Mouse (Mus musculus) megakaryocyte, adult 5-6 weeks (primary cell): ENCODE measurements around the gene Prkca. TPM values are rescaled to one million over a fixed set of nuclear protein-coding genes. Genes with fewer than 3 reads are reported as not detected.

ENCODE experiments used
- ATAC-seq: 2 replicates; pipeline ENCODE4 v1.8.0; 2016; ENCODE audit warnings: mild to moderate bottlenecking, inconsistent platforms; ENCODE audit not compliant: poor library complexity, severe bottlenecking
- total RNA-seq, 2 experiments: library from RNA; stranded (forward) in 1 of 2; stranded (reverse) in 1 of 2; fragments of 153-499, 151-499 nt in 1 of 2; fragments of 221-1000, 200-1000 nt in 1 of 2; gene quantifications; 2 replicates each; pipeline versions ENCODE4 v1.2.3 to v1.2.4; 2015 to 2017

Gene Prkca
- total RNA-seq, 2 experiments from 2014 or later, result 4.3 to 6.4 TPM

- peak; percentile 49; the same call in 1 of the 2 replicates for ATAC-seq
These were observed 312.6 kb downstream of the Prkca start for GRCm38 (mm10) chr11:108030956-108031604.

- no peak for ATAC-seq
These were observed 314.4 kb downstream of the Prkca start for GRCm38 (mm10) chr11:108029321-108029720.

- ATAC-seq, result no peak
These were observed 315.3 kb downstream of the Prkca start for GRCm38 (mm10) chr11:108028398-108028797.

- ATAC-seq, result no peak
These were observed 317.9 kb downstream of the Prkca start for GRCm38 (mm10) chr11:108025726-108026425.

- ATAC-seq, result no peak
These were observed 320.5 kb downstream of the Prkca start for GRCm38 (mm10) chr11:108023188-108023587.

GRCm38 (mm10) chr11:108020889-108021288 lies 322.8 kb downstream of the Prkca start:
- no peak for ATAC-seq

GRCm38 (mm10) chr11:108015284-108015683 lies 328.4 kb downstream of the Prkca start:
- ATAC-seq, result no peak

GRCm38 (mm10) chr11:108013390-108013789 lies 330.3 kb downstream of the Prkca start:
- no peak for ATAC-seq

- ATAC-seq, result 0 out of 2 replicates have a peak, but pooled peaks have one; percentile 47
These were observed 333.3 kb downstream of the Prkca start for GRCm38 (mm10) chr11:108010465-108010864.

- no peak for ATAC-seq
These were observed 344.8 kb downstream of the Prkca start for GRCm38 (mm10) chr11:107998891-107999290.

GRCm38 (mm10) chr11:107996896-107997670 lies 346.6 kb downstream of the Prkca start:
- no peak for ATAC-seq

- ATAC-seq, result no peak
These were observed 349.2 kb downstream of the Prkca start for GRCm38 (mm10) chr11:107994487-107994886.

- ATAC-seq, result no peak
These were observed 349.9 kb downstream of the Prkca start for GRCm38 (mm10) chr11:107993792-107994191.

- no peak for ATAC-seq
These were observed 351.2 kb downstream of the Prkca start for GRCm38 (mm10) chr11:107992500-107992899.

- no peak for ATAC-seq
These were observed 351.7 kb downstream of the Prkca start for GRCm38 (mm10) chr11:107991990-107992389.

GRCm38 (mm10) chr11:107989241-107989640 lies 354.5 kb downstream of the Prkca start:
- no peak for ATAC-seq

GRCm38 (mm10) chr11:107985941-107986340 lies 357.8 kb downstream of the Prkca start:
- ATAC-seq, result no peak

- ATAC-seq, result no peak
These were observed 359.8 kb downstream of the Prkca start for GRCm38 (mm10) chr11:107983883-107984282.

GRCm38 (mm10) chr11:107983224-107983623 lies 360.5 kb downstream of the Prkca start:
- no peak for ATAC-seq

GRCm38 (mm10) chr11:107982225-107982896 lies 361.4 kb downstream of the Prkca start:
- ATAC-seq, result no peak
